Mouse (Mus musculus): ENCODE results near the gene Tbc1d15. TPM values are rescaled to one million over a fixed set of nuclear protein-coding genes. Genes with fewer than 3 reads are reported as not detected.

The Tbc1d15 gene
- total RNA-seq, 2 experiments from 2014 or later = 40.8 to 48.2 TPM

- DNase-seq = no peak
These were observed 91.0 kb downstream of the Tbc1d15 start for GRCm38 (mm10) chr10:115160289-115160688.

Other genes with a start within 250 kb of the Tbc1d15 start
- gene Tph2, start 66.4 kb downstream of the Tbc1d15 start, total RNA-seq (2021) = not detected
- 10 to 100 TPM; 30.1 to 31.4 TPM for gene Rab21, start 64.1 kb upstream of the Tbc1d15 start, total RNA-seq (2021)
- gene Tmem19, start 111.0 kb upstream of the Tbc1d15 start, total RNA-seq (2021) = 10 to 100 TPM; 12.3 to 12.7 TPM
- gene Thap2, start 133.0 kb upstream of the Tbc1d15 start, total RNA-seq (2021) = 1 to 10 TPM; 4.7 to 6.7 TPM
- 10 to 100 TPM; 13.7 to 20.2 TPM for gene Zfc3h1, start 133.5 kb upstream of the Tbc1d15 start, total RNA-seq (2021)

Data from gastrocnemius, postnatal 10 days (tissue).